Mouse (Mus musculus): ENCODE measurements around the gene Auts2.

The Auts2 gene

DNA sequence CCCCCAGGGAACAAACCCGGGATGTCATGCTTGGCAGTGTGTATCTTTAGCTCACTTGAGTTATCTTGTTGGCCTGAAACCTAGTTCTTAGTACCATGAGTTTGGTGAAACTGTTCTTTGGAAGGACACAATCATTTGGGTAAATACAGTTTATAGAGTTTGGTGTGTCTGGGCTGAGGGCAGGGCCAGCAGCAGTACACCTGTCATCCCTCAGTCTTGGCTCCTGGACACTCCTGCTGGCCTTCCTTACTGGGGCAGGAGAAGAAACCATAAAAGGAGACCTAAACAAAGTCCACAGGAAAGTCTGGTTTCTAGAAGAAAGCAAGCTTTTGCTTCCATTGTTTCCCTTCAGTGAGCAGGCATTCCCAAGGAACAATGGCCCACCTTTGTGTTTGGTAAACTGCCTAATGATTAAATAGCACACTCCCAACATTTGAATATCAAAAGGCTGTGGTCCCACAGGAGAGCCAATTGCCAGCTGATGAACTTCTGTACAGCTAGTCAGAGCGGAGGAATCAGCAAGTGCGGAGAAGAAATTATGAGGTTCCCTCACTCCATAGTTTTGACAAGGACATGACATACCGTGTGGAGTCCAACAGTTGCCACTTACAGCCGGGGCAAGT, 979.4 kb downstream of the Auts2 start:
- no peak for DNase-seq (ENCODE audit: low spot score)

DNA sequence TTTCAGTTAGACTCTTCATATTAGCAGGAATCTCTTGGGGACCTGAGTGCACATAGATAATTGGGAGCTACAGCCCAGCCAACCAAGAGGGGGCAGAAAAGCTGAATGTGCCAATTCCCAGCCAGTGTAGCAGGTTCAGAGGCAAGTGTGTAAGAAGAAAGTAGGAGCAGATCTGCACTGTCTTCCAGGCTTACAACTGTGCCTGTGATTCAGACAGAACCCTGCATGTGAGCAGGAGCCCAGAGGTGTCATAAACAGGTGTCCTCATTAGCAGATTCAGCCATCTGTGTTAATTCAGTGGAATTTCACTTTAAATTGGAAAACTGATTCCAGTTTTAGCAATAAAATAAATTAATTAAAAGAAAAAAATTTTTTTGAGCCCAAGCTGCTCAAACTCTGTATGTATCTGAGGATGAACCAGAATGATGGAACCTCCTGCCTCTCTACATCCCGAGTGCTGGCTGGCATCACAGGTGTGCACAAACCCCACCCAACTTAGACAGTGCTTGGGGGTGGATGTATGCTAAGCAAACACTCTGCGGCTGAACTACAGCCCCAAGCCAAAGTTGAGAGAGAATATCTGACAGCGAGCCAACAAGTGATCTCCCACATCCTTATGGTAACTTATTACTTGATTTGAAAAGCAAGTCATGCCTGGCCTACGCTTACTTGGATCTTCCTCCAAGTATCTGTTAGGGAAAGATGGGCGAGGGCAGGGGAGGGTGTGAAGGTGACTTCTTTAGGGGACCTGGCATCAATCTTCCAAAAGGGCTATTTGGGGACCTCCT, 982.2 kb downstream of the Auts2 start:
- DNase-seq (ENCODE audit: low spot score): no peak

DNA sequence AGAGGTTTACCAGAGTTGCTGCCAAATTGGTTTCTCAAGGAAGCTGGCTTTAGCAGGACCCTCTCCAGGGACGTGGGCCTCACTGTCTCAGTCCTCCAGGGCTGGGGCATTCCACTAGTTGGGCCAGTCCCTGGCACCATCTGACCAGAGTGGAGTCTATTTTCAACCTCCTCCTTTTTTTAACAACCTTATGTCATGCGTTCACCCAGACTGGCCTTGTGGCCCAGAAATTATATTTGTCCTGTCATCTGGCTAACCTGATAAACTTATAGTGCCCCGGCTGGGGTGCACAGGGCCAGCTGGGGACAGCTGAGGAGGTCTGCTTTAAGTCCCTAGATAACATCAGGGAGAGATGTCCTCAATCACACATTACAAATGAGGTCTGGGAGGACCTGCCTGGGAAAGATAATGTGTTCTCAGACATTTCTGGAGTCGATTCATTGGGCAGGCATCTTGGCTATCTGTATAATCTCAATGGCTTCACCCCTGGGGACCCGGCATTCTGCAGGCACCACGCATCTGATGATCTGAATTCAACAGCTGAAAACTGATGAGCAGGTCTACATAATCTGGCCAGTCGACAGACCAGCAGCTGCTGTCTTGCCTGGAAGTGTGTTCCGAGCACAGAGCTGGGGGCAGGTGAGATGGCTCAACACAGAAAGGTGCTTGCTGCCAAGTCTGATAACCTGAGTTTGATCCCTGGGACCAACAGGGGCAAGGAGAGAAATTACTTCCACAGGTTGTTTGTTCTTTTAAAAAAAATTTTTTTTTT, 984.6 kb downstream of the Auts2 start:
- DNase-seq (ENCODE audit: low spot score): no peak

DNA sequence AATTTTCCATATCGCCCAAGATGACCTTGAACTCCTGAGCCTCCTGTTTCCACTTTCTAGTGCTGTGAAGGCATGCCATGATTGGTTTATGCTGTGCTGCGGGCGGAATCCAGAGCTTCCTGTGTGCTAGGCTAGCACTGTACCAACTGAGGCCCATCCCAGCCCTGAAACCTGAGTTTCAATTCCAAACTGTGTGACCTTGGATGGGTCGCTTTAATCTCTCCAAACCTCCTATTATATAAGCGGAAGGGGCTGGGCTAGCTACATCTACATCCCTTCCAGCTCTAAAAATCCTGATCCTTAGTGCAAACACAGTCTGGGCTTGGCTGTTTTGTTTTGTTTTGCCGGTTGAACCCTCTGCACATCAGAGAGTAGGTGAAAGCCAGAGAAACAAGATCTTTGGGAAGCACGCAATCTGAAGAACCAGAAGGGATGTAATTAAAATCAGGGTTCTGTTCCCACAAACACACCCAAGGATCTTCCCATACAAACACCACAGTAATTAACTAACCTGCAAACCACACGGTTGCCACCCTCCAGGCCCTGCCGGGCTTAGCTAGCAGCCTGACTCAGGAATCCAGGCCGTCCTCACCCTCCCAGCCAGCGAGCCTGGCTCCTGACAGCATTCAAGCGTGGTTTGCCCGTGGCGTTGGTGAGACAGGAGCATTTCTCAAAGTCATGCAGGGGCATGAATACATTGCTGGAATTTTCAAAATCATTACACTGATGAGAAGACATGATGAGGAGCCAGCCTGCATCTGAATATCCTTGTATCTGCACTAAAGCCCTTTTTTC, 985.4 kb downstream of the Auts2 start:
- DNase-seq (ENCODE audit: low spot score): no peak

DNA sequence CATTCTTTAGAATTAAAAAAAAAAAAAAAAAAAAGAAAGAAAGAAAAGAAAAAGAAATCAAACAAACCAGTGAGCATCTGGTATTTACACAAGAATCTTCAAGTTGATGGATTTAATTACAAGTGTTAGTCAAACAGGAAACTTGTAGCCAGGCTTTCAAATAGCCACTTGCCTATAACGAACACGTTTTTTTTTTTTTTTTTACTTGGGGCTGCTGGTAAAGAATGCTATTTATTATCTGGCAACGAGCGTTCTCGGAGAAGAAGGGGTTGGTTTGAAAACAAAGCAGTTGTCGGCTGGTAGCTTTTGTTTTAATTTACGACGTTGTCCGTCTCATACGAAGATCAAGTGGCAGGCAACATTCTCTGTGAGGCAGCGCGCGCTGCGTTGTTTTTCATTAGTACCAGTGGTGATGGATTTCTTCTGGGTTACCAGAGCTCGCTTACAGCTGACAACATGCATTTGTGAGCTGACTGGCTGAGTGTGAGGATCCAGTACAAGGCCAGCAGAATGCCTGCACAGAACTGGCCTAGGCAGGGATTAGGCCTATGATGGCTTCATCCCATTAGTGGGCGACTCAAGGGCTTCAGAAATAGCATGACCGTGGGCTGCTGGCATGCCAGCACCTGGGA, 994.1 kb downstream of the Auts2 start:
- no peak for DNase-seq (ENCODE audit: low spot score)

DNA sequence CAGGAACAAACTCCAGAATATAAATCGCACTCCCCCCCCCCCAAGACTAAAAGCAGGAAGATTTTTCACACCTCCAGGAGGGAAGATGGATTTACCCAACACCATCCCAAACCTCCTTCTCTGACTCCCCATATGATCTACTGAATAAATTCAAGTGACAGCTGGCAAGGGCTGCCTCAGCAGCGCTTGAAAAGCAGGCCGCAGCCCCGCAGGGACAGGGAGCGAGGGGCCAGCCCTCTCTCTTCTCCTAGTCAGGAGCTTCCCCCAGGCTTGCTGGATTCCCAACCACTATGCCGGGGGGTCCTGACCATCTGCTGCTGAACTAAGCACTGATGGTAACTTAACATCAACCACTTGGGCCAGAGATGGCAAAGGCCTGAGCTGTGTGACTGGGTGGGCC, 995.2 kb downstream of the Auts2 start:
- DNase-seq (ENCODE audit: low spot score): no peak

DNA sequence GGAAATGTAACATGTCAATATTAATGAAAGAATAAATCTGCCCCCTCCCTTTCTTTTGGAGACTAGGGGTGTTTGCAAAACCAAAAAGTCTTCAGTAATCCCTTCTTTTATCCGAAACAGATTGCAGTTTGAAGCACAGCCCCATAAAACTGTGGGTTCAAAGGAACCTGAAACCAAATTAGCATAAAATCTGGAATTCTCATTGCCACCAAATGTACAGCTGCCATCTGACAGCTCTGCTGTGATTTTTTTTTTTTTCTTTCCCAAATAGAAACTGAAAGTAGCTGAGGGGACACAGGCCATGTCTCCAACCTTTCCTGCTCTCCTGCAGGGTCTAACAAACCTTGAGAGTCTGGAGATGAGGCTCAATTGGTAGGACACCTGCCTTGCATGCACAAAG, 996.7 kb downstream of the Auts2 start:
- no peak for DNase-seq (ENCODE audit: low spot score)

DNA sequence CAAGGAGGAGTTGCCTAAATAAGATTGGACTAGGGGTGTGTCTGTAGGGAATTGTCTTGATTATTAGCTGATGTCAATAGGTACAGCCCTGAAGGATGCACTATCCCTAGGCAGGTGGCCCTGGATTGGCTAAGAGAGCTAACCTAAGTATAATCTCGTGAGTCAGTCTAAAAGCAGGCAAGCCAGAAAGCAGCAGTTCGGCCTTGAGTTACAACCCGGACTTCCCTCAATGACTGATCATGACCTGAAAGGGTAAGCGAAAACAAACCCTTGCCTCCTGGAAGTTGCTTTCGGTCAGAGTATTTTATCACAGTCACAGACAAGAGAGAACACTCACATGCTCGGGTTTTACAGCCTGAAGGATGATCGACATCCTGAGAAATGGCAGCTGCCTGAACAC, 998.8 kb downstream of the Auts2 start:
- DNase-seq (ENCODE audit: low spot score): no peak

DNA sequence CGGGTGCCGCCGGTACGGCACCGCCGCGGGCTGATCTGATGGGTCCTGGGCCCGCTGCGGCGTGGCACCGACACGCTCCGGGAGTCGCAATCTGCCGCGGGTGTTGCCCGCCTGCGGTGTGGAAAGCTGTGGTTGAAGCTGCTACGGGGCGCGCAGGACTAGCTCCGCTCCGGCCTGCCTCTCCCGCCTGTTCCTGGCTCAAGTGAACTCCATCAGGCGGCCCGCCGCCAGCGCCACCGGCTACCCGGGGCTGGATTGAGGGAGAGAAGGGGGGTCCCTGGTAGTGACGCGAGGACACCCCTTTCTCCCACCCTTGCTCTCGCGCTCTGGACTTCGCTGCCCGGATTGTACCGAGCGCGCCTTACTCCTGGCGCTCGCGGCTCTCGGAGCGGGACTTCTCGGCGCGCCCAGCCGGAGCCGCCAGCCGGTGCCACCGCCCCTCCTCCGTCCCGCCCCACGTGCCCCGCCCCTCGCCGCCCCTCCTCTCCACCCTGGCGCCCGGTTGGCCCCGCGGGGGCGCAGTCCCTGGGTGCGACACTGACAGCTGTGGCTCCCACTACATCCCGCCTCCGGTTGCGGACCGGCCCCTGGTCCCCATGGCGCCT, 1004.7 kb downstream of the Auts2 start:
- DNase-seq (ENCODE audit: low spot score): no peak

DNA sequence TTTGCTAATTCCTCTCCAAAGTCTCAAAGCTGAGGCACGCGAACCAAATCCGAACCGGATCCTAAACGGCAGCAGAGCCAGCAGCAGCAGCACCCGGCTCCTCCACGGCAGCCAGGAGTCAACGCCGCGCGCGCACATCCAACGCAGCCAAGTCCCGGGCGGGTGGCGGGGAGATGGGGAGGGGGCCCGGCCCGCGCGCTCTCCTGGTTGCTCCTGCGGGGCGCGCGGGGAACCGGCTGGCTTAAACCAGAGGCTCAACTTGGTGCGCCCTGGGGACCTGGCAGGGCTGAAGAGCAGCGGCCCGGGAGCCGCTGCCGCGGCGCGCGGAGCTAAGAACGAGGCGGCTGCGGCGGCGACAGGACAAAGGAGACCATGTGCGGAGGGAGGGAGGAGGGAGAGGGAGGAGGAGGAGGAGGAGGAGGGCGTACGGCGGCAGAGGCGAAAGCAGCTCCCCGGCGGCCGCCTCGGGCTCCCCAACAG, 1005.3 kb downstream of the Auts2 start:
- no peak for DNase-seq (ENCODE audit: low spot score)

DNA sequence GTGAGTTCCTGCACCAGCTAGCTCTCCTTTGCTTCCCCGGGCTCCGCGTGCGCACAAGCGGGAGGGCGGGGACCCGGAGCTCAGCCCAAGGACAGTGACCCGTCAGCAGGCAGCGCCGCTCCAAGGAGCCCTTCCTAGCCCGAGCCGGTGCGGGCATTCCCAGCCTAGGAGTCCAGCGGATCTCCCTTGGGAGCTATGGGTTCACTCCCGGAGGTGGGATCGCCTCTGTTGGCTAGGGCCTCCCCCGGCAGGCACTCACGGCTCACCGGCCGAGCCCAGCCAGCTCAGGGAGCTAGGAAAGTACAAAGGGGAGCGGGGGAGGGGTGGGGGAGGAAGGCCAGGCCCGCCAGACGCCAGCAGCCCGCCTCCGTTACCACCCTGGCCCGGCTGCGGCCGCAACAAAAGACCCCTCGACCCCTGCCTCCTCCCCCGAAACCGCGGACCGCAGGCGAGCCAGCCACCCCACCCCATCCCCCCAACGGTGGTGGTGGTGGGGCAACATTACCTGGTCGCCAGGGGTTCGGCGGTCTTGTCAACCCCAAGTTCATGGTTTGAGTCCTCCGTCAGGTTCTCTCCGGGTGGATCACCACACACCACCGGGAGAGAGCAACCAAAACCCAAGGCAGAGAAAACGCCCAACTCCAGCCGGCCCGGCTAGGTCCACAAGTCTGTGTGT, 1005.9 kb downstream of the Auts2 start:
- DNase-seq (ENCODE audit: low spot score): no peak

DNA sequence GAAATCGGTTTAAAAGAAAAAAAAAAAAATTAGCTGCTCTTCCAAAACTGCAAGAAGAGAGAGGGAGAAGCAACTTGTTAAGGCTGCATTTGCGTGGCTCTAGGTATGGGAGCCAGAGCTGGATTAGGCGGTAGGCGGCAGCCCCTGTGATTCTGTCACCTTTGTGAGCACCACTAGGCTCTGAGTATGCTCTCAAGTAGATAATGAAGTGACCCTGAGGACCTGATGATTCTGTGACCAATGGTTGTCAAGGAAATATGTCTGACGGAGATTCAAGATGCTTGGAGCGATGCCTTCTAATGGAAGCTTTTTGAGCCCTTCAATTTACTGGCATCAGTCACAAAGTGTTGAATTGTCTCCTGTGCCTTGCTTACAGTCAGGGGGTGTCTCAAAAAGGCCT, 1007.4 kb downstream of the Auts2 start:
- no peak for DNase-seq (ENCODE audit: low spot score)

DNA sequence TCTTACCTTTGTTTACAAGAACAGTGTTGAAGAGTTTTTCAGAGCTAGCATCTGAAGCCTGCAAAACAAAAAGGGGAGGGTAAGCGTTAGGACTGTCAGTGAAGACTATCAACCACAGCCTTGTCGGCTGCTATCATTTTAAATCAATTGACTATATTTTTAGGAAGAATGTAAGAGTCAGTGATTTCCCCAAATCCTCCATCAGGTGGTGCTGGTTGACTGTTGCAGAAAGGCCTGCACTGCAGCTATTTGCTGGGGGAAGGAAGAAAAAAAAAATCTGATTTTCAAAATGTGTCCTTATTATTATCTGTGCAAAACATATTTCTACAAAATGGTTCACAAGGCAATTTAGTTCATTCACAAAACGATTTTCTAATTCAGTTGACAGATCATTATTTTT, 1009.3 kb downstream of the Auts2 start:
- DNase-seq (ENCODE audit: low spot score): peak; percentile 57

DNA sequence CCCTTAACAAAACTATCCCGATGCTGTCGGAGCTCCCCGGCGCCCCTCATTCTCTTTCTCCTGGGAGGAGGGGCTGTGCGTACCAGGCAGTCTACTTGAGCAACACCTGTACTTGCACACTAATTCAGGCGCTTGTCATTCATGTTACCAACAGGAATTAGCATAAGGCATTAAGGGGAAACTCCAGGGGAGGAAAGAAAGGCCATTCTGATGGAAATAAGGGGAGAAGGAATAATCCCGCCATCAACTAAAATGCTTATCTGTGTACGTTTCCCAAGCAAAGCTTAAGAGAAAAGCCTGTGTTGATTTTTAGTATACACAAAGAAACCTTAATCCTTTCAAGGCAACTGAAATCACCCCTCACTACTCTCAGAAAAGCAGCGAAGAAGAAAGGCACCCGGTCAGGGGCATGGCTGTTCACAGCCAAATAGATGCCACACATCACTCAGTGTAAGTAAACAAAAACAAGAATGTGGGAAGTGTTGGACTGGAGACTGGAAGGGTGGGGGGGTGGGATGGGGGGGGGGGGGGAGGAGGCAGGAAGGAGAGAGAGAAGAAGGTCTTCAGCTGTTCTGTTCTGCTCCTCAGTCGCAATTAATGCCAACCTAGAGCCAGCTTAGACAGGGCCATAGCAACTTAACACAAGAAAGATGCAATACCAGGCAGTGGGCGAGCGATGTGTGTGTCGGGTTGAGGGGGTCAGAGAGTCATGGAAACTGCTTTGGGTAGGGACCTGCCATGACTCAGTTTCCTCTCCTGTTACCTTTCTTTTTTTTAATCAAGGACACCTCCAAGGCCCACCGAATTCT, 1011.2 kb downstream of the Auts2 start:
- DNase-seq (ENCODE audit: low spot score): no peak

DNA sequence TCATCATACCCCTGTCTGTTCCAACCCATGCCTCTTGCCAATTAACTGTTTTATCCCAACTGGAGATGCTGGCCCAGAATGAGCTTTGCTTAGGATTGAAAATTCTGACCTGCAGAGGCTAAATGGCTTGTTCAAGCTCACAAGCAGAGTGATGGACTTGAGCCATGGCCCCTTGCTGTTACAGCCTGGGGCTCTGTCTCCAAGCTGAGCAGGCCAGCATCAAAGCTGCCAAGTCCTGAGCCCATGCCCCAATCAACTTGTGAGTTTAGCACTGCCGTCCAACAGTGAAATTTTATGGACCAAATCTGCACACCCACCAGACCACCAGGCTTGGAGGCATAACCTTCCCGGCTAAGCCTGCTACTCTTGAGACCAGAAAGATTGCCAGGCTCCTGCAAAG, 1012.3 kb downstream of the Auts2 start:
- no peak for DNase-seq (ENCODE audit: low spot score)

DNA sequence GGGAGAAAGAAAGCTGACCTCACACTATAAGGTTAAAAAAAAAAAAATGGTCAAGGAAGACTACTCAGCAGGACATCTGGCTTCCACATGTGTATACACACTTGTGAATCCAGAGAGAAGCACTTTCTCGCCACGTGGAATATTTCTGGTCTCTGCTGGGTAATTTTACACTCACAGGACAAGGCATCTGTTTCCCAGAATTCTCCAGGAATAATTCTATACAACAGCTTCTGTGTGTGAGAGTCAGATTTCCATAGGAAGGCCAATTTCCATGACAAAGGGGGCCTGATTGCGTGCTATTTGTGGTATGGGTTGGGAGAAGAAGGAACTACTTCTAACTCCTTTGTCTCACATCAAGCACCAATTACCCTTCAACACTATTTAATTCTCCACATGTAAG, 1016.5 kb downstream of the Auts2 start:
- no peak for DNase-seq (ENCODE audit: low spot score)

DNA sequence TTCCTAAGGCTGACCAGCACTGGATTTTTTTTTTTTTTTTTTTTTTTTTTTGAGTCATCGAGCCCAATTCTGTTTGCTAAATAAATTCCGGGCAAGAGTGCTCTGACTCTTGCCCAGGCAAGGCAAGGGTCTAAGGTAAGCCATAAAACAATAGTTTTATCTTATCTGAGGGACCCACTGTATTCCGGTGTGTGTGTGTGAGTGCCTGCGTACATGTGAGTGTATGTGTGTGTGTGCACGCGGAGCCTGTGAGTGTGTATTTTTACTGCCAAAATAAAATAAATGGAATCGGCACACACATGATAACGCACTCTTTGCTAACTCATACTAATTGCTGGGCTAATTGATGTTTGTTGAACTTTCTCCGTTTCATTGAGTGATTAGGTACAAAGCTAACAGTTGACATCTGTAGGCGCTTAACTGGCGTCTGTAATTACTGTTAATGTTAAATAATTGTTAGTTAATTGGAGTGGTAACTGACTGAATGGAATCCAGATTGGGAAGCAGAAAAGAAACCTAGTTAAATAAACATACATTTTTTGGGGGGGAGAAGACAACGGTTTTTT, 1018.2 kb downstream of the Auts2 start:
- no peak for DNase-seq (ENCODE audit: low spot score)

DNA sequence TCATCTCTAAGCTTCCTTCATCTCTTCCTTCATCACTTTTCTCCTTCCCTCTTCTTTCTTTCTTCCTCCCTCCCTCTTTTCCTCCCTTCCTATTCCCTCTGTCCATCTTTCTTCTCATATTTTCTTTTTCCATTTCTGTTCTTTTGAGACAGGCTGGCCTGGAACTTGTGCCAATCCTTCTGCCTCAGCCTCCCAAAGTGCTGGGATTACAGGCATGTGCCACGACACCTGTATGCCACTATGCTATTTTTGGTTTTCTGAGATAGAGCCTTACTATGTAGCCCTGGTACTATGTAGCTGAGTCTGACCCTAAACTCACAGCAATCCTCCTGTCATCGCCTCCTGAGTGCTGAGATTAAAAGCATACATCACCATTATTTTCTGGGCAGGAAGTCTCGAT, 1023.6 kb downstream of the Auts2 start:
- DNase-seq (ENCODE audit: low spot score): no peak

DNA sequence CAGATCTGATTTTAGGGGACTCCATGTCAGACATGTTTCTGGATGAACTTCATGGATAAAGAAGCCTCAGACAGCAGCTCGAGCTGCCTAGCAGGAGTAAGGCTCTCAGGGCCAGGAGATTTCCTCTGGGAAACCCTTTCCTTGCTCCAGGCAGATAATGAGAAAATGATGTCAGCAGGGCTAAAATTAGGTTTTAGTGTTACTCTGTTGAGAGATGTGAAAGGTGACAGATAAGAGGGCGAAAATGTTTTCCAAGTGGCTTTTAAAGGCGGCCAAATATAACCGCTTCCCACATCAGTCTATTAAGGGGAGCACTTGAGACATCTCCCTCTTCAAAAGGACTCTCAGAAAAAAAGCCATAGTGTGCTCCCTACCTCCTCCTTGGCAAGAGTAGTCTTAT, 1025.5 kb downstream of the Auts2 start:
- DNase-seq (ENCODE audit: low spot score): no peak

All from layer of hippocampus, adult 9-10 months (tissue).